Mouse (Mus musculus): Measurements from ENCODE around the gene Sh3kbp1.
A peak's percentile ranks its signal among the peaks of the same experiment; 100 is the strongest.

The Sh3kbp1 gene

GRCm38 (mm10) chrX:159942569-159942968, 315.5 kb downstream of the Sh3kbp1 start:
- DNase-seq: peak; percentile 96

DNA sequence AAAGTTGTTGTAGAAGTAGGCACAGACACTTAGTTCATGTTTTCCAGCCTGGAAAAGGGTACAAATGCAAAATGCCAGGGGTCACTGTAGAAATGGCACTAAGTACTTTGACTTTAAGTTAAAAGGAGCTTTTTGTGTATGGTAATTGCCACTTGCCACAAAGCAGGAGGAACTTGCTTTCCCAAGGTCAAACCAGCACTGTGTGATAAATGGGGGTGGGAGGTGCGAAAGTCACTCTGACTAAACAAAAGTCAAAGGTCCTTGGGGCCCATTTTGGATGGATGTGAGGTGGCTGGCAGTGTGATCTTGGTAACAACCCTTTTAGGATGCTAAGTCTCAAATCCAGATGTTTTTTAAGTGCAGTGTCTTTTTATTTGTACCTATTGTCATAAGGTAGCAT, 316.5 kb downstream of the Sh3kbp1 start:
- DNase-seq: no peak

DNA sequence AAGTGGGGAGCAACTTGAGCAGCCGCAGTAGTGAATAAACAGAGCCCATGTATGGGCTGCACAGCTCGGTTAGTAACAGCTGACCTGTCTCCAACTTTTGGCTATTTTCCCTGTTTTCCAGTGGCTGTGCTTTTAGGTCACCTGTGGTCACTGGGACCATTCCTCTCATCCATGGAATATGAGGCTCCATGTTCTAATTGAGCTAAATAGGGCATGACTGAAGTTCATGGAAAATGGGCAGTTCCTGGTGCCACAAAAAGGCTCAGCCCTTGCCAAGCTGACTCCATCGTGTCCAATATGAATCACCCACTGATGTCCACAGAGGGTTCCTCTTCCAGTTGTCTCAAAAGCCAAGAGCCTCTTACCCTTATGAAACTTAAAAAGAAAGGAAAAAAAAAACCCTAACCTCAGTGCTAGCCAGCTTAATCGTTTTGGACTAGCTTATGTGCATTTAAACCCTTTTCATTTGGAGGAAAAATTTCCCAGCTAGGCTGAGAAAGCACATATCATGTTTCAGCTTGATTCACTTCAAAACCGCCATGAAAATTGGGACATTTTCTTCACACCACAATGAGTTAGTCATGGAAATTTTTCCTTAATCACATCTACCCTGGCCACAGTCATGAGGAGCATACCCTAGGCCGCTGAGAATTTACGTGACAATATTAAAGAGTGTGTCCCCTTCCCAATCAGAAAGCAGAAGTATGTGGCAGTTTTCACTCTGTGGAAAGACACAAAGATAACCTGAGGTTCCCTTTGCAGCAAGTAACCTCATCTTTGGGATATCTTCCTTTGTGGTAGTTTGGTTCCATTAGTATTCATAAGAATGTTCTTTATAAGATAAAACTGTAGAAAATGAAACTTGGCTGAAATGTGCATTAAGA, 326.7 kb downstream of the Sh3kbp1 start:
- no peak for DNase-seq

DNA sequence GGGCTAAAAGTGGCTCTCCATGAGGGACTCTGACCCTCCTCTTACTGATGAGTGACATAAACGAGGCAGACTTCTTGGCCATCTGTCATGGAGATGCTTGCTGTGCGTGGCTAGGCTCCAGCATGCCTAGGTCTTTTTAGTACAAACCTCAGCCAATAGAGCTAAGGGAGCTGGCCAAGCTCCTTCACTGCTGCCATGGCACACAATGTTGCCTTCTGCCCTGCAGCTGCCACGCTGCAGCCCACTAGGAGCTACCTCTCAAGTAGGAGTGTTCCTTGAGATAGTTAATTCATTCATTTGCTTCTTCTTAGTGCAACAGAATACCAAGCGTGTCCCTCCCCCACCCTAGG, 327.3 kb downstream of the Sh3kbp1 start:
- DNase-seq: no peak

- no peak for DNase-seq
These were observed 328.4 kb downstream of the Sh3kbp1 start for GRCm38 (mm10) chrX:159955433-159955832.

- DNase-seq: no peak
These were observed 334.3 kb downstream of the Sh3kbp1 start for GRCm38 (mm10) chrX:159961385-159961784.

DNA sequence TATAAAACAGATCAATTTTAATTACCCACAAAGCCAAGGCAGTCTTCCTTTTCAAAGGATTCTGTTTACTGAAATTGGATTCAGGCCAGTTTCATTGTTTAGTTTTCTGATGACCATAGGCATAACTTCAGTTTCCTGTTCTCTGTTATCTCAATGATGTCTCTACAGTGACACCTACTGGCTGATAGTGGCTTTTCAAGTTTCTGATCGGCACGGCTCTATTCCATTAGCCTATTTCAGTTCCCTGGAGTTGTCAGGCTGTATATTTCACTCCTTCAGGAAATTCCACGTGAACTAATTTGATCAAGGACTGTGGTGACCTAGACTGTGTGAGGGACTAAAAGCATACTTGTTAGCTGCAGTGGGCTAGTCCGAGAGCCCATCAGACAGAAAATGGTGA, 336.2 kb downstream of the Sh3kbp1 start:
- no peak for DNase-seq

DNA sequence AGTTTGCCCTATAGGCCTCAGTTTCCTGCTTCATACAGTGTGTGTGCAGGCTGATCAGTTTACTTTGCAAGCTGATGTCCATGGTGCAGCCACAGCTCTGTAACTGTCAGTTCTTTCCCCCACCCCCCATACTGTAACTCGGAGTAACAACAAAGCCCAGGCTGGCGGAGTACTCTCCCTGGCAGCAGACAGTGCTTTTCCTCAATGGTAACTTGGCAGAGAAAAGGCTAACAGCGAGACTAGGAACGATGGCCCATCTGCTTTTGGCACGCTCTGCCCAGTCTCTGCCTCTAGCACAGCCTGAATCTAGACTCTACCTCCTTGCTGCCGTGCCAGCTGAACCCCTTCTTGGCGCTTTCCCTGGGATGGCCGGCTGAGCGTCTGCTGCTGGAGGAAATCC, 336.9 kb downstream of the Sh3kbp1 start:
- peak; percentile 91 for DNase-seq

GRCm38 (mm10) chrX:159969025-159969424, 342.0 kb downstream of the Sh3kbp1 start:
- no peak for DNase-seq

- DNase-seq: no peak
These were observed 344.2 kb downstream of the Sh3kbp1 start for GRCm38 (mm10) chrX:159971091-159971779.

DNA sequence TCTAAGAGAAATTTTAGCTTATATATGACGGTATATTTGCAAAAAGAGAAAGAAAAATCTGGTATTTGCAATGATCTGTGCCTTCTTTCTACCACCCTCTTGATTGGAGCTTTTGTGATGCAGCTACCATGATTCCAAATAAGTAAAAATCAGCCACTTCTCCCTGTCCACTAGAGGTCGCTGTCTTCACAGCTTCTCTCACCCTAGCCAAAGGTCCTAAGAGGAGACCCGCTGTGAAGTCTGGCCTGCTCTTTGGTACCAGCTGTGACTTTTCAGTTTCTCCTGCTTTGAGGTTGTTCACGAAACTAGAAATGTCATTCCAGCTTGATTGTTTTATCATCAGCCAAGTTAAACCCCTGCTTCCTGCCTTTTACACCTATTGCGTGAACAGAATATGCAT, 346.7 kb downstream of the Sh3kbp1 start:
- no peak for DNase-seq

GRCm38 (mm10) chrX:159976243-159976642, 349.2 kb downstream of the Sh3kbp1 start:
- no peak for DNase-seq

DNA sequence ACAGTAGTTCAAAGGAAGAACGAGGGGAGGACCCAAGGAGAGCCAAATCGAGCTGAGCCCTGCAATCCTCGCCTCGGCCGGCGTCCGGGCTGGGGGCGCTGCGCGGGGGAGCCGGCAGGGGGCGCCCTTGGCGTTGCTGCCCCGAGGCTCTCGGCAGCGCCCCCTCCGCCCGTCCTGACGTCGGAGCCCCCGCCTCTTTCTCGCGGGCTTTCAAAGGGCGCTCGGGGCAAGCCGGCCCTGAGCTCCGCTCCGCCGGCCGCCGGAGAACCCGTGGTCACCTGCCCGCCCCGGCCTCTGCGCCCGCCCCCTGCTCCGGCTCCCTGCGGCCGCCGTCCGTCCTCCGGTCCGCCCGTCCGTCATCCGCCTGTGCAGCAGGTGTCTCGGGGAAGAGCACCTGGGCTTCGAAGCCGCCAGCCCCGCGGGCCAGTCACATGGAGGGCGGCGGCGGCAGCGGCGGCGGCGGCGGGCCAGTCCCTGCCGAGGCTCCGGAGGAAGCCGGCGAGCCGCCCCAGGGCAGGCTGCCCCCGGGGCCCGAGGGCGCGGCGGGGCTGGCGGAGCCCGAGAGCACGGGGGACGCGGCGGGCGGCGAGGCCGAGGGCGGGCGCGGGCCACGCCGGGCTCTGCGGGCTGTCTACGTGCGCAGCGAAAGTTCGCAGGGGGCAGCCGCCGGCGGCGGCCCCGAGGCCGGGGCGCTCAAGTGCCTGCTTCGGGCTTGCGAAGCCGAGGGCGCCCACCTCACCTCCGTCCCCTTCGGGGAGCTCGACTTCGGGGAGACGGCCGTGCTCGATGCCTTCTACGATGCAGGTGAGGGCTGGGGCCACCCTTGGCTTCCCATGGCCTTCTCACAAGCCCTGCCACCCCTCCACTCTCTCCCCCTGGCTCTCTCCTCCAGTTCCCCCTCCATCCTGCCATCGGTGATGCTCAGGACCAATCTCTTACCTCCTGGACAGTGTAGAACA, 361.2 kb downstream of the Sh3kbp1 start, which contains the start of gene Map3k15:
Gene Map3k15 (plus strand): TSS at position 432 of the 959 bp plus-strand sequence.
- DNase-seq: peak; percentile 92

GRCm38 (mm10) chrX:159995808-159996207, 368.7 kb downstream of the Sh3kbp1 start:
- DNase-seq: no peak

All from heart, adult 11 months (tissue).